Mouse (Mus musculus): ENCODE measurements around the gene Cpne7.
A peak's percentile ranks its signal among the peaks of the same experiment; 100 is the strongest.

Gene Cpne7

DNA sequence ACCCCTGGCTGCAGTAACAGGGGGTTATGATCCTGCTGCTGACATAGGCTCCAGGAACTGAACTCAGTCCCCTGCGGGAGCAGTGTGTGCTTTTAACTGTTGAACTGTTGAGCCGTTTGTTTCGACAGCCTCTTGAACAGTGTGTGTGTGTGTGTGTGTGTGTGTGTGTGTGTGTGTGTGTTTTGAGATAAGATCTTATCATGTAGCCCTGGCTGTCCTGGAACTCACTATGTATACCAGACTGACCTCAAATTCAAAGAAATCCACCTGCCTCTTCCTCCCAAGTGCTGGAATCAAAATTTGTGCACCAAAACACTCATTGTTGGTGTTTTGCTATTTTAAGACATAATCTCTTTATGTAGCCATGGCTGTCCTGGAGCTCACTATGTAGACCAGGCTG lies 2.5 kb upstream of the Cpne7 start:
- DNase-seq: no peak

DNA sequence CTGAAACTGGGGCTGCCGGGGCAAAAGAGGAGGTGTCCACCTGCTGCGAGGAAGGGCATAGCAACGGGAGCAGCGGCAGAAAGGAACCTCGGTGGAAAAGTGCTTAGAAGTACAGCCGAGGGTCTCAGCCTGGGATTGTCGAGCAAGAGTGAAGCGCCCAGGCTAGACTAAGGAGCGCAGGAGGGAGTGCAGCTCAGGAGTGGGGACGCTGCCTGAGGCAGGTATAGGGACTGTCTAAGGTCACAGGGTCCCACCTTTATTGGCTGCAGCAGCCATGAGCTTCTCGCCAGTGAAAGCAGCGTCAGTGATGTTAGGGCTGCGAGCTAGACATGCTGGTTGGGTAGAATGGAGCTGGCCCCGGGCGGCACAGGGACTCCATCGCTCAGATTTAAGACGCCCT lies 570 bp downstream of the Cpne7 start:
- no peak for DNase-seq

GRCm38 (mm10) chr8:123122059-123122458 lies 4.9 kb downstream of the Cpne7 start:
- DNase-seq: no peak

DNA sequence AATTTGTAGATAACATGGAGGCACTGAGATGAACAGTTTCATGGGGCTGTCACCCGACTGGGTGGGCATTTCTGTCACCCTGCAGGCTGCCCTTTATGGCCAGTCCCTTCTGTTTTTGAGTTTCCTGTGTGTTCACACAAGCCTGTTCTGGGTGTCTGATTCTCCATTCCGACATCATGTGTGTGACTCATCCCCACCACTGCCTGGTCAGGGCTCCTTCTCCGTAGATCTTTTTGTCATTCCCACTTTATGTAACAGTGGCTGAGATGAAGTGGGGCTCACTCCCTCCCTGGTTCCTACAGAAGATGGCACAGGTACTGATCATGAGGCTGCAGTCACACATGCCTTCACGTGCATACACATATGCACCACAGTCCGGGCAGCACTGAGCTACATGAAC lies 5.5 kb downstream of the Cpne7 start:
- no peak for DNase-seq

- DNase-seq: peak; percentile 63 to 87
Observed at GRCm38 (mm10) chr8:123126193-123126816, 9.1 kb downstream of the Cpne7 start.

DNA sequence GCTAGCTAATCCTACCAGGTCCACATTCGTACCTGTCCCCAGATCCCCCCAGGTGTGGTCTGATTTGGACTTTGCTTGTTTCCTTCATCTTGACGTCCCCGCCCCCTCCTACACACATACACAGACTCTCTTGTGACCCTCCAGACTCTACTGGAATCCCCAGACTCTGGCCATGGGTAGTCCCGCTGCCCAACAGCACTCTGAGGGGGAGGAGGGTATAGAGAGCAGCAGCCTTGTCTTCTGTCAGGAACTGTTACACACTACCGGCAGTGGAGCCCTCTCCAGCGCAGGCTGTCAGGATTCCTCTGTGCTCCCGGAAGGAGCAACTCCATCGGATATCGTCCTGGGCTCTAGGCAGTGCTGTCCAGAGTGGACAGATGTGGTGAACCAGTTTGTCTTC lies 13.9 kb downstream of the Cpne7 start:
- peak in 1 of 2 experiments; percentile 15 for DNase-seq

GRCm38 (mm10) chr8:123132953-123133352 lies 15.8 kb downstream of the Cpne7 start:
- DNase-seq: no peak

GRCm38 (mm10) chr8:123134149-123134713 lies 17.1 kb downstream of the Cpne7 start:
- DNase-seq: no peak

DNA sequence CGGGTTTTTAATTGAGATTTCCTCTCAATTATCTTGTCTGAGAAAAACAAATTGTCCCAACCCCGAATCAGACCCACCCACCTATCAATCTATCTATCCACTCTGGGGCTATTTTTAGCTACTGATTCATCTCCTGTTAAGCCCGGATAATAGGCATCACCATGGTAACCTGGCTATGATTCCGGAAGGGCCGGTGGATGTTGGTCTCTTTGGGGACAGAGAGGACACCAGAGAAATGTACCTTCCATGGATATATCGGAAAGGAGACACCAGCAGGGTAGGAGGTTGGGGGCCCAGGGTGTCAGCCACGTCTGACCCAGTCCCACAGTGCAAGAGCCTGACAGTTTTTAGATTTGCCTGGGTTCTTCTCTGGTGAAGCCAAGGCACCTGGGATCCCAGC lies 18.2 kb downstream of the Cpne7 start:
- DNase-seq: no peak

GRCm38 (mm10) chr8:123135806-123136205 lies 18.6 kb downstream of the Cpne7 start:
- DNase-seq: no peak

- no peak for DNase-seq
Observed at GRCm38 (mm10) chr8:123136287-123136686, 19.1 kb downstream of the Cpne7 start.

- DNase-seq: peak; percentile 21 to 43
Observed at GRCm38 (mm10) chr8:123137645-123138077, 20.5 kb downstream of the Cpne7 start.

DNA sequence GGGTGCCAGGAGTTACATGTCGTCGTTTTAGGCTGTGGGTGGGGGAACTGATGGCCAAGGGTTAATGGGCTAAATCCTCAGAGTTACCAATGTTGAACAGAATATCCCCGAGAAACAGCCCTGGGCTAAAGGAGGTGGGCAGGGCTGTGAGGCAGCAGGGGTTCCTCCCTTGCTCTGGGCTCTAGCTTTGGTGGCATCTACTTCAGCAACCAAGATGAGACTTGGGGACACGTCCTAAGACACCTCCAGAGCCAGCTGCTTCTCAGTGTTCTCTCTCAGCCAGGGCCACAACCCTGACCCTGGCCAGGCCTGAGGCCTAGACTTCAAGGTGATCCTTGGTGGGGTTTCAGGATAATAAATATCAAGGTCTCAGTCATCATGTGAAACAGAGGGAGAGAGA lies 21.6 kb downstream of the Cpne7 start:
- DNase-seq: no peak

DNA sequence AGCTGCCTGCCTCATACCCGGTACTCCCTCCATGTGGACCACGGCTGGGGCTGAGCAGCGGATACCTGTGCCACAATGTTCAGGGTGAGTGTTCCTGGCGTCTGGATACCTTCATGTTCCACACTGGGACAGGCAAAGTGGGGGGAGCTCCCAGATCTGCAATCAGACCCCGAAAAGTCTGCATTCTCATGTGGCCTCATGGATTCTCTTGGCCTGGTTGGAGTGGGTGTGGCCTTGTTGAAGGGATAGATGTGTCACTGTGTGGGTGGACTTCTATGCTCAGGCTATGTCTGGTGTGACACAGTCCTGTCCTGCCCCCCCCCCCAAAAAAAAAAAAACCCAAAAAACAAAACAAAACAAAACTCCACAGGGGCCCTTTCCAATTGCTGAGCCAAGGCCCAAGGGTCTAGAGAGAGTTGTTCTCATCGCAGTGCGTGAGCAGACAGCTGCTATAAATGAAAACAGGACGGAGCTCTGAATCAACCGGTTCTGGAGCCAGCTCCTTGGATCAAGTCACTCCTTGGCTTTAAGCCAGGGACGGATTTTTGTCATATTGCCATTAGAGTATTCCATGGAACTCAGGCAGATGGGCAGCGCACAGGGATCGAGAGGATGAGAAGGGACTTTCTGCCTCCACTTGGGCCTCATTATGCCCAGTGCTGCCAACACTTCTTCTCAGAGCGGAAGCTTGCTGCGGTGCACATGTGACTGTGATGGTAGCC lies 24.7 kb downstream of the Cpne7 start:
- DNase-seq: peak; percentile 78 to 86

- peak; percentile 71 to 83 for DNase-seq
Observed at GRCm38 (mm10) chr8:123145279-123145678, 28.1 kb downstream of the Cpne7 start.

DNA sequence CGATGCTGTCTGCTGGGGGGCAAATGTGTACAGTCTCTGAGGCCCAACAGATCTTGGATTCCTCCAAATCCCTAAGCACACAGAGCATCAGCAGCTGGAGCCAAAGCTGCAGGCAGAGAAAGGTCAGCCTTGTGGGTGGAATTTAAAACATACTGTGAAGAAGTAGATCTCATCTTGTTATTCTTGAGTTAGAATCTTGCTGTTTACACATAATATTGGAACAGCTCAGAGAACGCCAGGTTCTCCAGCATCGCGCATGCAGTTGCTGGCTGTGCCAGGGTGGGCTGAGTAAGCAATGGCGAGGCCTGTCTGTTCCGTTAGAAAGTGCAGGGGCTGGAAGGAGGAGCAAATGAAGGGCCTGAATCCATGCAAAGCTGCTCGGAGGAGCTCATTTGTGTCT lies 29.2 kb downstream of the Cpne7 start:
- DNase-seq: no peak

GRCm38 (mm10) chr8:123150737-123151171 lies 33.6 kb downstream of the Cpne7 start:
- peak; percentile 41 to 43 for DNase-seq

DNA sequence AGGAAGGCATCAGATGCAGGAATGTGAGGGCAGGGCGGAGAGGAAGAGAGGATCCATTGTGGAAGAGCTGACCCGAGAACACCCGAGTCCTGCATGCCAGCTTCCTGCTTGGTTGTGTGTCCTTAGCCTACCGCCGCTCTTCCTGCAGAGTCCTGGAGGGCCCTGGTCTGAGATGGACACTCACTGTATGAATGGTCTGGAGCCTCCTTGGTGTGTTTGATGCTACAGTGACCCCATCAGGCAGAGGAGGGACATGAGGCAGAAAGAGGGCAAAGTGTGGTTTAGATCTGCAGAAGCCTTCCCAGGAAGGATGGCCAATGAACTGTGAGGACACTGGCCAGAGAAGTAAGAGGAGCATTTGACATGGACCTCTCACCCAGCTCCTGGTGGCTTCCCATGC lies 38.0 kb downstream of the Cpne7 start:
- DNase-seq: peak; percentile 45 to 48

DNA sequence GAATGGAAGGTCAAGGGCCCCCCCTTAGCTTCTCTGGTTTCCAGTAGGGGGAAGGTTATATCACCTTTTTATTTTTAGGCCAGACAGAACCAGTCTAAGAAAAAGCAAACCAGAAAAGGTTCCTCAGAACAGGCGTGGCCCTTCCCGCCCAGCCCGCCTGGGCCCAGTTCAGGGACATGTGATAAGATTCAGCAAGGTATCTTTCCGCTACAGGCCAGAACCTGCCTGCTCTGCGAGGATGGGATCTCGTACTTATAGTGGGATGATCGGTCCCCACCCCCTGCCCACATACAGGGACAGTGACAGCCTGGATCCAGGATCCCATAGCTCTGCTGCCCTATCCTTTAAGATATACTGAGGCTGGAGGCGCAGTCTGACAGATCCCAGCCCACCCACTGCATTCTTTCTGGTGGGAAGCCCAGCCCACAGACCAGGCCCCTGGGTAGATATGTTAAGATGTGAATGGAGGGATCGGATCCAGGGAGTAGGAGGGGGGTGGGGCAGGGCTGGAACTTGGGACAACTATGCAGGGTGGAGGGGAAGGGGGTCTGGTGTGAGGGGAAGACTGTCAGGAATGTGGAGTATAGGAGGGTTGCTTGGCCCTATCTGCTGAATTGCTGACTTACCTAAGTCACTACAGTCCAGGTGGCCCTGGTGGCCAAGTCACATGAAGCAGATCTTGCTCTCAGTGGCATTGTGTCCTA lies 39.0 kb downstream of the Cpne7 start:
- no peak for DNase-seq

GRCm38 (mm10) chr8:123157888-123158465 lies 40.8 kb downstream of the Cpne7 start, which contains the start of gene Sult5a1:
Sult5a1 (minus strand) TSS chr8:123158315.
- no peak for DNase-seq

DNA sequence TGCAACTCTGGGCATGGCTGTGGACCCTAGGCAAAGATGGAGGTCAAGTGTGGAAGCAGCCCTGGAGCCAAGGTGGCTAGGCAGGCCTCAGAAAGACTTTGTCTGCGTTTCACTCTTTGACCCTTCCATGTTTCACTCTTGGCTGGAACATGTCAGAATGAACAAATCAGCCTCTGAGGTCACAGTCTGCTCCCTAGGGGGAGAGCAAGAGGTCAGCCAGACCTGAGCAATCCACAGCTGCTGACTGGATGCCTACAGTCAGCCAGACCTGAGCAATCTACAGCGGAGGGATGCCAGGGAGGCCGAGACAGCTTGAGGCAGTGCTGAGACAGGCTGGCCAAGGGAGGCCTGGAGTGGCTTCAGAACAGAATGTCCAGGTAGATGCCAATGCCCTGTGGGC lies 64.2 kb downstream of the Cpne7 start:
- DNase-seq: peak; percentile 85 to 88
